Comparison of ENCODE assay signal across 7 mouse cellular contexts in genomic region chr7:49342556-49343080, GRCm38 (mm10).
A peak's percentile ranks its signal among the peaks of the same experiment; 100 is the strongest.
DNase-seq lines count a peak whose midpoint lies in the region; ATAC-seq and TF ChIP-seq lines count a peak whose summit lies in the region.

No protein-coding gene starts in this region.

- no peak overlapping the region for H3K4me3 ChIP-seq in lung, embryonic 14.5 days (ENCODE audit: low read depth, low read length)
- no peak overlapping the region for H3K4me3 ChIP-seq in embryonic facial prominence, embryonic 14.5 days (ENCODE audit: low read depth, low read length)
- H3K4me3 ChIP-seq in intestine, postnatal 0 days (ENCODE audit: low read depth, low read length) = no peak overlapping the region
- H3K4me3 ChIP-seq in neural tube, embryonic 14.5 days (ENCODE audit: low read depth, low read length) = no peak overlapping the region

- no peak overlapping the region for H3K9ac ChIP-seq in lung, embryonic 14.5 days
- no peak overlapping the region for H3K9ac ChIP-seq in embryonic facial prominence, embryonic 14.5 days (ENCODE audit: low read depth, low read length)
- 0 out of 2 replicates have a peak overlapping the region, but pooled peaks have one; percentile 17 for H3K9ac ChIP-seq in intestine, postnatal 0 days (ENCODE audit: low read depth, low read length)
- no peak overlapping the region for H3K9ac ChIP-seq in neural tube, embryonic 14.5 days (replicated peaks; ENCODE audit: low read depth, low read length)

- WGBS in lung, embryonic 14.5 days = 14% methylated on average over 13 of the region's 13 CpGs
- WGBS in embryonic facial prominence, embryonic 14.5 days = 31% methylated on average over 13 of the region's 13 CpGs
- 32% methylated on average over 13 of the region's 13 CpGs for WGBS in intestine, postnatal 0 days
- 38% methylated on average over 13 of the region's 13 CpGs for WGBS in neural tube, embryonic 14.5 days

- peaks cover 10% of the 10 kb centered on the region for H3K4me1 ChIP-seq in lung, embryonic 14.5 days (ENCODE audit: insufficient read depth)
- peaks cover 19% of the 10 kb centered on the region for H3K4me1 ChIP-seq in embryonic facial prominence, embryonic 14.5 days (ENCODE audit: control insufficient read depth, insufficient read depth, low read length)
- 0 out of 2 replicates have a peak, but pooled peaks cover 3% of the 10 kb centered on the region for H3K4me1 ChIP-seq in intestine, postnatal 0 days (replicated peaks; ENCODE audit: control insufficient read depth, insufficient read depth, low read length)
- H3K4me1 ChIP-seq in neural tube, embryonic 14.5 days (ENCODE audit: control insufficient read depth, insufficient read depth, low read length) = peaks cover 38% of the 10 kb centered on the region

- H3K27me3 ChIP-seq in lung, embryonic 14.5 days (ENCODE audit: insufficient read depth, low read length) = no peaks in the 10 kb centered on the region
- H3K27me3 ChIP-seq in embryonic facial prominence, embryonic 14.5 days (replicated peaks; ENCODE audit: control insufficient read depth, insufficient read depth, low read length) = no peaks in the 10 kb centered on the region
- H3K27me3 ChIP-seq in intestine, postnatal 0 days (replicated peaks; ENCODE audit: control insufficient read depth, insufficient read depth, low read length) = no peaks in the 10 kb centered on the region
- no peaks in the 10 kb centered on the region for H3K27me3 ChIP-seq in neural tube, embryonic 14.5 days (ENCODE audit: control insufficient read depth, insufficient read depth, low read length)

- H3K36me3 ChIP-seq in lung, embryonic 14.5 days (ENCODE audit: insufficient read depth) = no peaks in the 10 kb centered on the region
- no peaks in the 10 kb centered on the region for H3K36me3 ChIP-seq in embryonic facial prominence, embryonic 14.5 days (ENCODE audit: control insufficient read depth, insufficient read depth, low read length)
- no peaks in the 10 kb centered on the region for H3K36me3 ChIP-seq in intestine, postnatal 0 days (ENCODE audit: control insufficient read depth, insufficient read depth)
- H3K36me3 ChIP-seq in neural tube, embryonic 14.5 days (ENCODE audit: control insufficient read depth, insufficient read depth, low read length) = no peaks in the 10 kb centered on the region

- no peaks in the 10 kb centered on the region for H3K9me3 ChIP-seq in lung, embryonic 14.5 days (ENCODE audit: low read depth, low read length)
- H3K9me3 ChIP-seq in embryonic facial prominence, embryonic 14.5 days (ENCODE audit: control insufficient read depth, low read length) = no peaks in the 10 kb centered on the region
- H3K9me3 ChIP-seq in intestine, postnatal 0 days (ENCODE audit: control insufficient read depth) = no peaks in the 10 kb centered on the region
- H3K9me3 ChIP-seq in neural tube, embryonic 14.5 days (ENCODE audit: control insufficient read depth, low read length) = no peaks in the 10 kb centered on the region

- peak overlapping the region; percentile 50 for H3K4me2 ChIP-seq in lung, embryonic 14.5 days
- H3K4me2 ChIP-seq in embryonic facial prominence, embryonic 14.5 days (ENCODE audit: low read depth, low read length) = peak overlapping the region; percentile 43
- peak overlapping the region; percentile 32 for H3K4me2 ChIP-seq in intestine, postnatal 0 days (replicated peaks; ENCODE audit: low read depth)
- 0 out of 2 replicates have a peak overlapping the region, but pooled peaks have one; percentile 2 for H3K4me2 ChIP-seq in neural tube, embryonic 14.5 days (ENCODE audit: low read depth, low read length)

- peak; percentile 19; the same call in 1 of the 2 replicates for ATAC-seq in lung, embryonic 14.5 days (ENCODE audit: insufficient read depth)
- ATAC-seq in embryonic facial prominence, embryonic 14.5 days (ENCODE audit: low read depth) = peak; percentile 26; the same call in 1 of the 2 replicates
- ATAC-seq in intestine, postnatal 0 days = peak; percentile 32; the same call in 1 of the 2 replicates
- ATAC-seq in neural tube, embryonic 14.5 days (ENCODE audit: low read depth) = no peak

- peak overlapping the region; percentile 2; the same call in 1 of the 2 replicates for H3K27ac ChIP-seq in lung, embryonic 14.5 days (ENCODE audit: low read depth)
- peak overlapping the region; percentile 50 for H3K27ac ChIP-seq in embryonic facial prominence, embryonic 14.5 days (replicated peaks; ENCODE audit: low read depth, low read length)
- no peak overlapping the region for H3K27ac ChIP-seq in intestine, postnatal 0 days (ENCODE audit: low read depth, low read length)
- no peak overlapping the region; the same call in 1 of the 2 replicates for H3K27ac ChIP-seq in neural tube, embryonic 14.5 days (ENCODE audit: low read depth, low read length)

- TF ChIP-seq CTCF in lung, embryonic 14.5 days (IDR thresholded peaks at IDR 0.05; ENCODE audit: low read depth) = no peak
- no peak for TF ChIP-seq CTCF in intestine, postnatal 0 days (IDR thresholded peaks at IDR 0.05; ENCODE audit: low read depth)

- DNase-seq in lung, embryonic 14.5 days = peak; percentile 26
- DNase-seq in lung, postnatal 36 days = no peak
- DNase-seq in embryonic facial prominence, embryonic 14.5 days (ENCODE audit: low spot score) = peak; percentile 53
- DNase-seq in spleen, postnatal 4 days (ENCODE audit: low spot score in 2 of 2) = no peak
- no peak for DNase-seq in cerebellum, postnatal 36 days

Comparison
In these comparisons a context has a peak if more than half of its experiments do, and no peak if none do; other contexts are left out.
1. DNase-seq: peak in lung, embryonic 14.5 days (single experiment) and embryonic facial prominence, embryonic 14.5 days (single experiment); none in lung, postnatal 36 days (single experiment), spleen, postnatal 4 days (0 of 2) and cerebellum, postnatal 36 days (0 of 2).
2. H3K27ac ChIP-seq: peak in lung, embryonic 14.5 days (single experiment) and embryonic facial prominence, embryonic 14.5 days (single experiment); none in intestine, postnatal 0 days (single experiment) and neural tube, embryonic 14.5 days (single experiment).
3. Peak in every context shown above with its lines, with median percentiles within 50 percentile points of each other: H3K4me2 ChIP-seq.